Mouse (Mus musculus): ENCODE data around the gene Eif4e1b. TPM values are rescaled to one million over a fixed set of nuclear protein-coding genes. Genes with fewer than 3 reads are reported as not detected.
"Not testable (repeated sequence)": the region's sequence is repeated elsewhere in the genome, so short reads cannot be mapped to it uniquely, and the experiment has no call there.

Eif4e1b gene
- polyA plus RNA-seq, 1 experiment from 2014 or later: not detected

GRCm38 (mm10) chr13:54780592-54780991 is 3.2 kb upstream of the Eif4e1b start:
- H3K4me1 ChIP-seq (ENCODE audit: control insufficient read depth, insufficient read depth, low read length): no peaks in the 10 kb centered on the region
- WGBS: 72% methylated on average over 3 of the region's 3 CpGs
- no peaks in the 10 kb centered on the region for H3K36me3 ChIP-seq (ENCODE audit: control insufficient read depth, insufficient read depth)
- no peak overlapping the region for H3K9ac ChIP-seq (ENCODE audit: low read length)
- no peak overlapping the region for H3K4me2 ChIP-seq (ENCODE audit: low read depth, low read length)
- H3K27me3 ChIP-seq (ENCODE audit: control insufficient read depth, insufficient read depth, low read length): peaks cover 2% of the 10 kb centered on the region; the same call in 1 of the 2 replicates
- no peak overlapping the region for H3K27ac ChIP-seq (ENCODE audit: low read length)
- no peak for ATAC-seq (replicated peaks; ENCODE audit: extremely low read depth, insufficient read depth, low FRiP score)
- no peak overlapping the region for H3K4me3 ChIP-seq (ENCODE audit: low read length)
- H3K9me3 ChIP-seq (replicated peaks; ENCODE audit: control insufficient read depth, low read length): no peaks in the 10 kb centered on the region

DNA sequence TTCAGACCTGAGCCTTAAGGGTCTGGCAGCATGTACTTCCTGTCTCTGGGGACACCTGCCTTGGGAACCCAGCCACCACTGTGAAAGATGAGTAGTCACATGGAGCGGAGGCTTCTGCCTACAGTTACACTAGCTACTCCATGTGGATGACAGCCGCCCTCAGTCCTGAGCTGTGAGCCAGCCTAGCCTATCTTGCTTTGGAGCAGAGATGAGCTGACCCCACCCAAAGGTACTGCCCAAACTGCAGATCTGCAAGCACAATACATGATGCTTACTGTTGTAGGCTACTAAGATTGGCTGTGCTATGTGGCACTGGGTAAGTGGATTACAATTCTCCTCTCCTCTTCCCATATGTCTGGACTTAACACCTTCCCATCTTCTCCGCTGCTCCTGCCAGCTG is 2.7 kb upstream of the Eif4e1b start:
- Histone ChIP-seq H3K4me1 (ENCODE audit: control insufficient read depth, insufficient read depth, low read length) (no peaks in the 10 kb centered on the region), H3K9ac (ENCODE audit: low read length) (no peak overlapping the region), H3K9me3 (replicated peaks; ENCODE audit: control insufficient read depth, low read length) (no peaks in the 10 kb centered on the region), H3K27ac (ENCODE audit: low read length) (no peak overlapping the region), H3K36me3 (ENCODE audit: control insufficient read depth, insufficient read depth) (no peaks in the 10 kb centered on the region), H3K4me2 (ENCODE audit: low read depth, low read length) (no peak overlapping the region), H3K4me3 (ENCODE audit: low read length) (no peak overlapping the region), H3K27me3 (ENCODE audit: control insufficient read depth, insufficient read depth, low read length) (peaks cover 2% of the 10 kb centered on the region; the same call in 1 of the 2 replicates)
- WGBS: 76% methylated on average over 3 of the region's 3 CpGs
- no peak for ATAC-seq (replicated peaks; ENCODE audit: extremely low read depth, insufficient read depth, low FRiP score)

GRCm38 (mm10) chr13:54783235-54783634 is 563 bp upstream of the Eif4e1b start:
- Histone ChIP-seq H3K9me3 (replicated peaks; ENCODE audit: control insufficient read depth, low read length) (no peaks in the 10 kb centered on the region), H3K4me2 (ENCODE audit: low read depth, low read length) (no peak overlapping the region), H3K36me3 (ENCODE audit: control insufficient read depth, insufficient read depth) (no peaks in the 10 kb centered on the region), H3K4me1 (ENCODE audit: control insufficient read depth, insufficient read depth, low read length) (no peaks in the 10 kb centered on the region), H3K9ac (ENCODE audit: low read length) (no peak overlapping the region), H3K27ac (ENCODE audit: low read length) (no peak overlapping the region), H3K27me3 (ENCODE audit: control insufficient read depth, insufficient read depth, low read length) (peaks cover 2% of the 10 kb centered on the region), H3K4me3 (ENCODE audit: low read length) (no peak overlapping the region)
- no peak for ATAC-seq (replicated peaks; ENCODE audit: extremely low read depth, insufficient read depth, low FRiP score)
- WGBS: 35% methylated on average over 2 of the region's 2 CpGs

- H3K4me1 ChIP-seq (ENCODE audit: control insufficient read depth, insufficient read depth, low read length); H3K4me2 ChIP-seq (ENCODE audit: low read depth, low read length); H3K9me3 ChIP-seq (replicated peaks; ENCODE audit: control insufficient read depth, low read length); ATAC-seq (replicated peaks; ENCODE audit: extremely low read depth, insufficient read depth, low FRiP score); H3K9ac ChIP-seq (ENCODE audit: low read length); H3K27ac ChIP-seq (ENCODE audit: low read length); H3K36me3 ChIP-seq (ENCODE audit: control insufficient read depth, insufficient read depth); H3K4me3 ChIP-seq (ENCODE audit: low read length): not testable (repeated sequence)
- WGBS: 33% methylated on average over 2 of the region's 2 CpGs
- H3K27me3 ChIP-seq (ENCODE audit: control insufficient read depth, insufficient read depth, low read length): peaks cover 20% of the 10 kb centered on the region
Measured at GRCm38 (mm10) chr13:54787591-54787990, 3.8 kb downstream of the Eif4e1b start.

DNA sequence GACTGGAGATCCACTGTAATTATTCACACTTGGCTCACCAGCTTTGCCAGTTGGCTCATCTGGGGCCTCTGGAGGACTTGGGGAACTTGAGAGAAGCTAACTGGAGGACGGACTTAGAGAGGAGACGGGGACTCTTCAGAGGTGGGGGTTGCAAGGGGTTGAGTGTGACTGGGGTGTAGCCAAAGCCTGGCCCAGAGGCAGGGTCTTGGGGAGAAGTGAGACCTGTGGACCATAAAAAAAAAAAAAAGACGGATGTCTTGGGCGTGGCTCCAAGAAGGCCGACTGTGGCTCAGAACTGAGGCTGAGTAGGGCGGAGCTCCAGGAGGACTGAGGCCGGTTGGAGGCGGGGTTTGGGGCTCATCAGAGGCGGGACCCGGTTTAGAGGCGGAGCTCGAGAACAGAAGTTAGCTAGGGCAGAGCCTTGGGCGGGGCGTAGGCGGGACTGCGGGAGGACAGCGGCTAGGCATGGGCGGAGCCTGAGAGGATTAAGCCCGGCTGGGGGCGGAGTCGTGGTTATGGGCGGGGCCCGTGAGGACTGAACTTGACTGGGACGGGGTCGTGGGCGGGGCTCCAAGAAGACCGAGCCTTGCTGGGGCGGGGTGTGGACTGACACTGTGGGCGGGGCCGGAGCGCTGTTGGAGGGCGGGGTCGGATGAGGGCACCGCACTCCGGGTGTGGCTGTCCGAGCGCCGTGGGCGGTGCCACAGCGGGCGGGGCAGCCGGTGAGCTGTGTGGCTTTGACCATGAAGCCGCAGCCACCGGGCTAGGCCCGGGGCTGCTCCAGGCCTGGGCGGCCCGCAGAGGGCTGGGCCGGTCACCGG is 5.2 kb downstream of the Eif4e1b start, which contains the start of gene Tspan17:
Tspan17 (plus strand) TSS at position 638 of the 821 bp plus-strand sequence.
- H3K4me1 ChIP-seq (ENCODE audit: control insufficient read depth, insufficient read depth, low read length): peaks cover 5% of the 10 kb centered on the region; the same call in 1 of the 2 replicates
- peak; percentile 84 for ATAC-seq (replicated peaks; ENCODE audit: extremely low read depth, insufficient read depth, low FRiP score)
- H3K27ac ChIP-seq (ENCODE audit: low read length): no peak within 1 kb of the TSS
- no peaks in the 10 kb centered on the region for H3K36me3 ChIP-seq (ENCODE audit: control insufficient read depth, insufficient read depth)
- H3K4me3 ChIP-seq (ENCODE audit: low read length): peak within 1 kb of the TSS; percentile 70
- peak within 1 kb of the TSS; percentile 68 for H3K9ac ChIP-seq (ENCODE audit: low read length)
- H3K27me3 ChIP-seq (ENCODE audit: control insufficient read depth, insufficient read depth, low read length): peaks cover 22% of the 10 kb centered on the region
- no peaks in the 10 kb centered on the region for H3K9me3 ChIP-seq (replicated peaks; ENCODE audit: control insufficient read depth, low read length)
- peak within 1 kb of the TSS; percentile 97 for H3K4me2 ChIP-seq (ENCODE audit: low read depth, low read length)
- WGBS: 2% methylated on average over 43 of the region's 49 CpGs

- Histone ChIP-seq H3K4me3 (ENCODE audit: low read length) (peak overlapping the region; percentile 70), H3K36me3 (ENCODE audit: control insufficient read depth, insufficient read depth) (no peaks in the 10 kb centered on the region), H3K27me3 (ENCODE audit: control insufficient read depth, insufficient read depth, low read length) (peaks cover 22% of the 10 kb centered on the region), H3K27ac (ENCODE audit: low read length) (no peak overlapping the region), H3K4me2 (ENCODE audit: low read depth, low read length) (peak overlapping the region; percentile 97), H3K4me1 (ENCODE audit: control insufficient read depth, insufficient read depth, low read length) (peaks cover 5% of the 10 kb centered on the region; the same call in 1 of the 2 replicates), H3K9me3 (replicated peaks; ENCODE audit: control insufficient read depth, low read length) (no peaks in the 10 kb centered on the region), H3K9ac (ENCODE audit: low read length) (peak overlapping the region; percentile 68)
- ATAC-seq (replicated peaks; ENCODE audit: extremely low read depth, insufficient read depth, low FRiP score): peak; percentile 21
- WGBS: under 1% methylated on average over 38 of the region's 38 CpGs
Measured at GRCm38 (mm10) chr13:54789561-54790397, 6.0 kb downstream of the Eif4e1b start.

DNA sequence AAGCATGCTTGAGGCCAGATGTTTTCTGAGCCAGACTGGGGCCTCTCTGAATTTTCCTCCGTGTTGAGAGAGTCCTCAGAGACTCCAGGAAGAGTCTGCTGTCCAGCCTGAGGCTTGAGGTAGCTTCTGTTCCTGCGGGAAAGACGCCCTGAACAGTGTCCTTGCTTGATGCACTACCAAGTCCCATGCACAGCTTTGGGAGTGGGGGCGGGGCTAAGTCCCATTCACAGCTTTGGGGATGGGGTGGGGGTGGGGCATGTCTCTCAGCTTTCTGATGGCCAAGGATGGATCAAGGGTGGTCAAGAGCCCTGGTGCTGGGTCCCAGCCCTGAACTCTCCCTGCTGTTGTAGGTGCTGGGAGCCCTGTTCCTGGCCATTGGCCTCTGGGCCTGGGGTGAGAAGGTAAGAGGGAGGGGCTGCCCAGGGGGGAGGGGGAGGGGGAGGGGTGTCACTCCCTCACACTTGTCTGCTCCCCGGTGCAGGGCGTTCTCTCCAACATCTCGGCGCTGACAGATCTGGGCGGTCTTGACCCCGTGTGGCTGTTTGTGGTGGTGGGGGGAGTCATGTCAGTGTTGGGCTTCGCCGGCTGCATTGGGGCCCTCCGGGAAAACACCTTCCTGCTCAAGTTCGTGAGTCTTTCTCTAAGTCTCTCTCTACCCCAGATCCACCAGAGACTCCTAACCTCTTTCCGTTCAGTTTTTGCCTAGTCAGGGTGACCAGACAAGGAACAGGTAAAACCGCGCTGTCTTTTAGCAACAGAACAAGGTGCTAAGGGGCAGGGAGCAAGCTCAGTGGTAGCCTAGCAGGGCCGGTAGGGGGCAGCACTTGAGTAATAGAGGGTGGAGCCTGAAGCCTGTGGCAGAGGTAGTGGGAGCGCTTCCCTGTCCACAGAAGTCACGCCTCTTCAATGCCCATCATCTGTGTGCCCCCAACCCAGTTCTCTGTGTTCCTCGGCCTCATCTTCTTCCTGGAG is 8.7 kb downstream of the Eif4e1b start:
- H3K27me3 ChIP-seq (ENCODE audit: control insufficient read depth, insufficient read depth, low read length): peaks cover 28% of the 10 kb centered on the region
- 15% methylated on average over 21 of the region's 21 CpGs for WGBS

GRCm38 (mm10) chr13:54794002-54794577 is 10.3 kb downstream of the Eif4e1b start:
- Histone ChIP-seq H3K27ac (ENCODE audit: low read length) (no peak overlapping the region), H3K9me3 (replicated peaks; ENCODE audit: control insufficient read depth, low read length) (no peaks in the 10 kb centered on the region), H3K27me3 (ENCODE audit: control insufficient read depth, insufficient read depth, low read length) (peaks cover 34% of the 10 kb centered on the region), H3K4me2 (ENCODE audit: low read depth, low read length) (no peak overlapping the region), H3K36me3 (ENCODE audit: control insufficient read depth, insufficient read depth) (no peaks in the 10 kb centered on the region), H3K4me3 (ENCODE audit: low read length) (no peak overlapping the region), H3K4me1 (ENCODE audit: control insufficient read depth, insufficient read depth, low read length) (peaks cover 5% of the 10 kb centered on the region; the same call in 1 of the 2 replicates), H3K9ac (ENCODE audit: low read length) (no peak overlapping the region)
- ATAC-seq (replicated peaks; ENCODE audit: extremely low read depth, insufficient read depth, low FRiP score): no peak
- 73% methylated on average over 16 of the region's 16 CpGs for WGBS

More for the DNA sequence above, 8.7 kb downstream of the Eif4e1b start:
- no peaks in the 10 kb centered on the region for H3K36me3 ChIP-seq (ENCODE audit: control insufficient read depth, insufficient read depth)
- H3K9me3 ChIP-seq (replicated peaks; ENCODE audit: control insufficient read depth, low read length): no peaks in the 10 kb centered on the region
- H3K4me1 ChIP-seq (ENCODE audit: control insufficient read depth, insufficient read depth, low read length): peaks cover 5% of the 10 kb centered on the region; the same call in 1 of the 2 replicates
- H3K9ac ChIP-seq (ENCODE audit: low read length): no peak overlapping the region
- no peak overlapping the region for H3K27ac ChIP-seq (ENCODE audit: low read length)
- no peak for ATAC-seq (replicated peaks; ENCODE audit: extremely low read depth, insufficient read depth, low FRiP score)
- H3K4me3 ChIP-seq (ENCODE audit: low read length): no peak overlapping the region
- H3K4me2 ChIP-seq (ENCODE audit: low read depth, low read length): no peak overlapping the region
